Mouse (Mus musculus) neural tube, embryonic 14.5 days (tissue): ENCODE measurements around the gene Timp1. TPM values are rescaled to one million over a fixed set of nuclear protein-coding genes. Genes with fewer than 3 reads are reported as not detected.
A peak's percentile ranks its signal among the peaks of the same experiment; 100 is the strongest.

ENCODE experiments used
- ATAC-seq: fragments of 200-750 bp; cut with Nextera tagmentation; 2 replicates; pipeline ENCODE4 v1.8.0; 2017; ENCODE audit warnings: low read depth, mild to moderate bottlenecking, moderate TSS enrichment, moderate library complexity
- H3K27ac ChIP-seq: fragments of 300-500 bp; sonication (generic); 2 replicates; pipeline ENCODE4 v1.5.1; 2014; ENCODE audit warnings: low read depth, mild to moderate bottlenecking, control low read depth, low read length, moderate library complexity, mixed read lengths
- H3K27me3 ChIP-seq: fragments of 300-500 bp; sonication (generic); 2 replicates; pipeline ENCODE4 v1.6.1; 2014; ENCODE audit warnings: low read length; ENCODE audit not compliant: control insufficient read depth, insufficient read depth
- H3K36me3 ChIP-seq: fragments of 300-500 bp; sonication (generic); 2 replicates; pipeline ENCODE4 v1.6.1; 2014; ENCODE audit warnings: low read length, mixed read lengths; ENCODE audit not compliant: control insufficient read depth, insufficient read depth
- H3K4me1 ChIP-seq: fragments of 300-500 bp; sonication (generic); 2 replicates; pipeline ENCODE4 v1.6.1; 2014; ENCODE audit warnings: low read length; ENCODE audit not compliant: control insufficient read depth, insufficient read depth
- H3K4me2 ChIP-seq: fragments of 300-500 bp; sonication (generic); 2 replicates; pipeline ENCODE4 v1.6.1; 2014; ENCODE audit warnings: mild to moderate bottlenecking, low read depth, low read length, control low read depth
- H3K4me3 ChIP-seq: fragments of 300-500 bp; sonication (generic); 2 replicates; pipeline ENCODE4 v1.5.1; 2014; ENCODE audit warnings: low read depth, low read length, control low read depth, mixed read lengths
- H3K9ac ChIP-seq: fragments of 300-500 bp; sonication (generic); replicated peaks from 2 replicates; pipeline ENCODE4 v1.6.1; 2014; ENCODE audit warnings: low read depth, mild to moderate bottlenecking, control low read depth, low read length, mixed read lengths
- H3K9me3 ChIP-seq: fragments of 300-500 bp; sonication (generic); 2 replicates; pipeline ENCODE4 v1.6.1; 2016; ENCODE audit warnings: low read length; ENCODE audit not compliant: control insufficient read depth
- WGBS: fragments of 180-500 bp; shearing (Covaris S2); extraction: QIAGEN DNeasy Blood & Tissue Kit; methylation state at CpG from one replicate; pipeline ENCODE4 v1.1.7; 2014; 5-methylcytosine and 5-hydroxymethylcytosine counted together
- microRNA-seq: library from miRNA; unstranded; fragments of <30 nt; microRNA quantifications from one replicate; pipeline ENCODE4, GENCODE M21; 2016
- polyA plus RNA-seq: library from polyadenylated mRNA; unstranded; fragments of >200 nt; fragmentation: Nextera tagmentation; extraction: Ambion mirVana; gene quantifications from 2 replicates; pipeline ENCODE4 v1.2.1, GENCODE M21; 2014

Timp1 gene
- polyA plus RNA-seq, 1 experiment from 2014 or later: 2.0 TPM

DNA sequence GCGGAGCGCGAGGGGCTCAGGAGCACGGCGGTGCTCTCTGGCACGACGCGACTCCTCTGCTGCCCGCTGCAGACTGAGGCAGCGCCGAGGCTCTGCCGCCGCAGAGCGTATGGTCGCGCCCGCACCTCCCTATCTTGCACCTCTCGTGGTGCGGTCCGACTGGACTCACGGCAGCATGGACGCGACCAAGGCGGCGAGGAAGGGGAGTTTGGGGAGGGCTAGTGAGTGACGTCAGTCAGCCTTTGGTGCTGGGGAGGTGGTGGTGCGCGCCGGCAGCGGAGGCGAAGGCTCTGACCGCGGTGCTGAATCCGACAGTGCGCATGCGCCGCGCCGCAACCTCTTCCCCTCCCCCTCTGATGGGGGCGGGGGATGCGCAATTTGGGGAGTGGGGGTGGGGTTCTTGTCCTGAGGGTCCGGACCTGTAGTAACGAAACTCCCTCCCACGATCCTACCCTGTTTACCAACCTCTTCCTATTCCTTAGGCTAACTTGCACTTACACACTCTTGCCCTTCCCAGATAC lies 50.9 kb downstream of the Timp1 start, which contains the start of gene Syn1:
Gene Syn1, minus strand, starts transcription at position 161 of the 521 bp plus-strand sequence.
- Histone ChIP-seq H3K9me3 (no peaks in the 10 kb centered on the region), H3K4me2 (peak within 1 kb of the TSS; percentile 53), H3K4me3 (peak within 1 kb of the TSS; percentile 55), H3K27ac (peak within 1 kb of the TSS; percentile 74), H3K36me3 (no peaks in the 10 kb centered on the region), H3K9ac (peak within 1 kb of the TSS; percentile 68), H3K27me3 (no peaks in the 10 kb centered on the region), H3K4me1 (no peaks in the 10 kb centered on the region)
- peak; percentile 98 for ATAC-seq
- WGBS: 6% methylated on average over 23 of the region's 44 CpGs

DNA sequence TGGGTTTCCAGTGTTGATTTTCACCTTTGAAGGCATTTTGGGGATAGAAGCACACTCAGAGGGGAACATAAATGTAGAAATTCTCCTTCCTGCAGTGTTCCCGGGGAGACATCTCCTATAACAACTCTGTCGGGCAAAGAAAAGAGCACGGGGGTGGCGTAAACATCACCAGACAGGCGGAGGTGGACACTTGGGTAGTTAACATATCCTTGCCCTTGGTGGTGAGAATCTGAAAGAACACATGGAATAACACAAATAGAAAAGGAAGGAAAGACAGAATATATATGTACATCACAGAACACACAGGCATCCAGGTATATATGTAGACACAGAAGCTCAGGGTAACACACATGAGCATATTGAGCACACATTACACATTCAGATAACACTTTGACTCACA lies 51.4 kb downstream of the Timp1 start:
- no peaks in the 10 kb centered on the region for H3K27me3 ChIP-seq
- peak; percentile 12; the same call in 1 of the 2 replicates for ATAC-seq
- WGBS: 44% methylated on average over 5 of the region's 5 CpGs

GRCm38 (mm10) chrX:20923506-20923905 lies 53.5 kb downstream of the Timp1 start:
- H3K27me3 ChIP-seq: no peaks in the 10 kb centered on the region
- no peak overlapping the region for H3K4me3 ChIP-seq
- ATAC-seq: no peak
- no peak overlapping the region for H3K4me2 ChIP-seq
- no peak overlapping the region for H3K27ac ChIP-seq
- WGBS: 70% methylated on average over 1 of the region's 1 CpGs
- no peaks in the 10 kb centered on the region for H3K4me1 ChIP-seq
- no peak overlapping the region for H3K9ac ChIP-seq
- H3K36me3 ChIP-seq: no peaks in the 10 kb centered on the region
- no peaks in the 10 kb centered on the region for H3K9me3 ChIP-seq

More for the DNA sequence above, 51.4 kb downstream of the Timp1 start:
- H3K4me3 ChIP-seq: peak overlapping the region; percentile 55; the same call in 1 of the 2 replicates
- H3K9me3 ChIP-seq: no peaks in the 10 kb centered on the region
- no peaks in the 10 kb centered on the region for H3K4me1 ChIP-seq
- no peak overlapping the region for H3K9ac ChIP-seq
- peak overlapping the region; percentile 39; the same call in 1 of the 2 replicates for H3K27ac ChIP-seq
- H3K4me2 ChIP-seq: peak overlapping the region; percentile 44
- H3K36me3 ChIP-seq: no peaks in the 10 kb centered on the region

Small RNA genes lying within 50 kb of the gene (microRNA-seq; reads per million reads assigned to microRNA genes)
- gene Gm24824: not detected
- 1.4 reads per million for gene Mir5617

Other genes starting within 250 kb of the Timp1 start
- 318 and 392 TPM in 2 replicates for gene Uba1, start 211.8 kb upstream of the Timp1 start, polyA plus RNA-seq
- 117 and 120 TPM in 2 replicates for gene Cdk16, start 182.2 kb upstream of the Timp1 start, polyA plus RNA-seq
- 85.9 and 93.5 TPM in 2 replicates for gene Usp11, start 166.3 kb upstream of the Timp1 start, polyA plus RNA-seq
- 334 and 400 TPM in 2 replicates for gene Araf, start 72.4 kb upstream of the Timp1 start, polyA plus RNA-seq
- 88.5 and 101 TPM in 2 replicates for gene Syn1, start 50.8 kb downstream of the Timp1 start, polyA plus RNA-seq
- gene Cfp, start 61.4 kb downstream of the Timp1 start, polyA plus RNA-seq: 4.6 and 5.5 TPM in 2 replicates
- 8.2 and 11.7 TPM in 2 replicates for gene Elk1, start 80.4 kb downstream of the Timp1 start, polyA plus RNA-seq
- 28.3 and 30.7 TPM in 2 replicates for gene Uxt, start 91.9 kb downstream of the Timp1 start, polyA plus RNA-seq
- gene Zfp182, start 192.2 kb downstream of the Timp1 start, polyA plus RNA-seq: 9.6 and 11.2 TPM in 2 replicates
- gene Spaca5, start 198.2 kb downstream of the Timp1 start, polyA plus RNA-seq: not detected in 2 replicates
- 4.2 and 5.7 TPM in 2 replicates for gene Zfp300, start 219.4 kb downstream of the Timp1 start, polyA plus RNA-seq
- not detected in 2 replicates for gene Ssxa1, start 245.7 kb downstream of the Timp1 start, polyA plus RNA-seq